Mouse (Mus musculus) ES-E14 (cell line): ENCODE measurements at regions not wholly inside any gene's neighbourhood (a gene's known extent, or its start where the extent isn't known, plus 50 kb on each side); places are given as distances from the start of the nearest gene placed in this dataset.

ENCODE experiments used
- DNase-seq: peaks from one replicate; pipeline ENCODE4 v3.0.0-alpha.2; 2013; ENCODE audit warnings: low read depth, low spot score
- H3K27ac ChIP-seq: 2 replicates; pipeline ENCODE4 v1.5.1; 2012; ENCODE audit warnings: low read depth, mild to moderate bottlenecking, low read length, moderate library complexity, mixed read lengths; ENCODE audit not compliant: poor library complexity, insufficient read depth, severe bottlenecking
- H3K36me3 ChIP-seq: 2 replicates; pipeline ENCODE4 v1.6.1; 2012; ENCODE audit warnings: mild to moderate bottlenecking, low read length, moderate library complexity, mixed read lengths; ENCODE audit not compliant: control insufficient read depth, poor library complexity, insufficient read depth, severe bottlenecking
- H3K4me1 ChIP-seq, 2 experiments: fragments of 150-350 bp in 1 of 2; sonication (generic) in 1 of 2; 2 replicates each; pipeline ENCODE4 v1.6.1; 2012; ENCODE audit warnings: low read length in 2 of 2, mild to moderate bottlenecking in 1 of 2, mixed read lengths in 1 of 2; ENCODE audit not compliant: control insufficient read depth in 2 of 2, insufficient read depth in 2 of 2, poor library complexity in 1 of 2
- H3K4me3 ChIP-seq, 2 experiments: fragments of 150-350 bp in 1 of 2; sonication (generic) in 1 of 2; 2 replicates each; pipeline ENCODE4 v1.5.1; 2012; ENCODE audit warnings: low read length in 2 of 2, low read depth in 1 of 2, mild to moderate bottlenecking in 1 of 2, mixed read lengths in 1 of 2; ENCODE audit not compliant: insufficient read depth in 1 of 2, poor library complexity in 1 of 2, severe bottlenecking in 1 of 2
- H3K9ac ChIP-seq: 2 replicates; pipeline ENCODE4 v1.6.1; 2012; ENCODE audit warnings: low read depth, mild to moderate bottlenecking, low read length, mixed read lengths; ENCODE audit not compliant: poor library complexity, insufficient read depth, severe bottlenecking
- H3K9me3 ChIP-seq: fragments of 150-350 bp; sonication (generic); 2 replicates; pipeline ENCODE4 v1.6.1; 2012; ENCODE audit warnings: low read depth, mild to moderate bottlenecking, low read length; ENCODE audit not compliant: control insufficient read depth, insufficient read depth
- CHD2 ChIP-seq: IDR thresholded peaks from 2 replicates; pipeline ENCODE4 v1.6.1; 2014; ENCODE audit warnings: mild to moderate bottlenecking, low read depth, low read length, inconsistent platforms
- HCFC1 ChIP-seq: IDR thresholded peaks from 2 replicates; pipeline ENCODE4 v1.6.1; 2012; ENCODE audit warnings: low read length, inconsistent platforms, borderline replicate concordance; ENCODE audit not compliant: insufficient read depth
- MAFK ChIP-seq: IDR thresholded peaks from 2 replicates; pipeline ENCODE4 v1.6.1; 2014; ENCODE audit warnings: mild to moderate bottlenecking, low read depth, low read length, inconsistent platforms; ENCODE audit not compliant: insufficient read depth
- ZC3H11A ChIP-seq: IDR thresholded peaks from 2 replicates; pipeline ENCODE4 v1.6.1; 2012; ENCODE audit warnings: low read depth, mild to moderate bottlenecking, inconsistent platforms, low read length, borderline replicate concordance
- ZNF384 ChIP-seq: IDR thresholded peaks from 2 replicates; pipeline ENCODE4 v1.6.1; 2012; ENCODE audit warnings: low read depth, low read length, inconsistent platforms
- in situ Hi-C, 2 experiments: fragments of 600-800 bp; cut with MboI; formaldehyde crosslinking; loops; one replicate each; pipeline ENCODE4 v1.15.1; 2025; ENCODE audit warnings: low sequenced_read_pairs in 2 of 2, inconsistent platforms in 1 of 2; ENCODE audit not compliant: unreplicated experiment in 2 of 2

DNA sequence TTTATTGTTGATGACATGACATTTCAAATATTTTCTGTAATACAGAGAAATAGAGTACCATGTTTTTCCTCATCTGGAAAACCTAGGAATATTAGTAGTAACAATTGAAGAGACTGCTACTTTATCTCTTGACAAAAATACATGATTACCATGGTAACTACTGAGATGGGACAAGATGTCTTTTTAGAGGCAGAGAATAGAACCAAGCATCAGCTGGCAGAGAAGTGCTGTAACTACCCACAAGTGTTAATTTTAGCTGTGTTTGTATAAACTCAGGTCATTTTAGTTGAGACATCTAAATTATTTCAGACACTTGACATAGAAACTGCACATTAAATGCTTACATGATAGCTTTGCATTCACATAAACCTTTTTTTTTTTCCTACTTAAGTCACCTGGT lies 166.1 kb upstream of the Cttnbp2 start:
- no peak for DNase-seq
- no peak overlapping the region for H3K9ac ChIP-seq
- no peaks in the 10 kb centered on the region for H3K4me1 ChIP-seq
- no peaks in the 10 kb centered on the region for H3K9me3 ChIP-seq
- no peak overlapping the region for H3K4me3 ChIP-seq
- TF ChIP-seq ZNF384 (no peak), CHD2 (no peak), MAFK (no peak), HCFC1 (no peak), ZC3H11A (no peak)
- no peak overlapping the region for H3K27ac ChIP-seq
- in situ Hi-C loops, result no loop called here
- H3K36me3 ChIP-seq, result no peaks in the 10 kb centered on the region

DNA sequence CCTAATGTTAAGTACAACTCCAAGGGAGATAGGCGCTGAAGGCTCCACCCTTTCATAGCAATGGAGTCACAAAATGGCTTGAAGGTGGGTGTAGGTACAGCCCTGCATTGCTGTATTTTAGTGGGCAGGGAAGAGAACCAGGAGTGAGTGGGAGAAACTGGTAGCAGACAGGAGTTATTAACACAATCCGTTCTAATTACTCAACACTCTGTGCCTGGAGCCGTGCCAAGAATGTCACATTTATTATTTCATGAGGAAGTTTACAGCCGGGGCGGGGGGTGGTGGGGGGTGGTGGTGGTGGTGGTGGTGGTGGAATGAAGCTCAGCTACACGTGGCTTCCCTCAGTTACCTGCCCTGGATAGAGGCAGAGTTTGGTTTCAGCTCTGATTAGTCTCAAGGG lies 166.3 kb upstream of the Lsm8 start:
- no peak for TF ChIP-seq ZC3H11A
- TF ChIP-seq HCFC1, result no peak
- no peak for TF ChIP-seq CHD2
- no peak for TF ChIP-seq ZNF384
- no peak for TF ChIP-seq MAFK
- in situ Hi-C loops, result no loop called here
- DNase-seq, result no peak
- H3K36me3 ChIP-seq, result no peaks in the 10 kb centered on the region
- H3K9ac ChIP-seq, result no peak overlapping the region
- no peaks in the 10 kb centered on the region for H3K4me1 ChIP-seq
- no peak overlapping the region for H3K4me3 ChIP-seq
- no peak overlapping the region for H3K27ac ChIP-seq
- H3K9me3 ChIP-seq, result no peaks in the 10 kb centered on the region

DNA sequence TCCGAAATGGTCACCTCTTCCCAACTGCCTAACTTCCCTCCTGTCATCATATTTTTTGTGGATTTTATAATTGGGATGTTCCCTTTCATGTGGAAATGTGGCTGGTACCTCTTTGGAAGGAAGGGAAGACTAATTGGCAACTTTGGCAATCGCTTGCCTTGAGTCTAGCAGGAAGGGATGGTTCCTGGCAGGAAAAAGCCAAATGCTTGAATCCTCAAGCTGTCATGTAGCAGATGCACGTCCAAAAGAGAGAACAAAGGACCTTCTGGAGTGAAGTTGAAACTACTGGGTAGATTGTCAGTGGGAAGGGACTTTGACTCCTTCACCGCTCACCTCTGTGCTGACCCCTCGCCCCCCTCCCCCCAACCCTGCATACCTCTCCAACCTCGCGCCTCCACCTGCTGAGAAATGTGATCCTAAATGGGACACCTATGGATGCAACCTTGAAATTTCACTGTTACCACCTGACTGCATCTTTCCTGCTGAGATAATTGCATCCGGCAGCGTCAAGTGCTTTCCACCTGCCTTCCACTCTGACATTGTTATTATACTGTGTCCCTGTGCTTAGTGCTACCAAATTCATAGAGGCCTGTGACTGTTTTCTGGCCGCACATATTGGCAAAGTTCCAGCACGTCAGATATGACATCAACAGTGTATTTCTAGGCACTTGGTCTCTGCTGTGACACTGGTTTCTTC lies 159.6 kb upstream of the Lsm8 start:
- in situ Hi-C loops, result no loop called here
- H3K9me3 ChIP-seq, result no peaks in the 10 kb centered on the region
- H3K9ac ChIP-seq, result no peak overlapping the region
- H3K36me3 ChIP-seq, result no peaks in the 10 kb centered on the region
- no peaks in the 10 kb centered on the region for H3K4me1 ChIP-seq
- DNase-seq, result no peak
- TF ChIP-seq ZC3H11A, result no peak
- no peak overlapping the region for H3K4me3 ChIP-seq
- H3K27ac ChIP-seq, result no peak overlapping the region

DNA sequence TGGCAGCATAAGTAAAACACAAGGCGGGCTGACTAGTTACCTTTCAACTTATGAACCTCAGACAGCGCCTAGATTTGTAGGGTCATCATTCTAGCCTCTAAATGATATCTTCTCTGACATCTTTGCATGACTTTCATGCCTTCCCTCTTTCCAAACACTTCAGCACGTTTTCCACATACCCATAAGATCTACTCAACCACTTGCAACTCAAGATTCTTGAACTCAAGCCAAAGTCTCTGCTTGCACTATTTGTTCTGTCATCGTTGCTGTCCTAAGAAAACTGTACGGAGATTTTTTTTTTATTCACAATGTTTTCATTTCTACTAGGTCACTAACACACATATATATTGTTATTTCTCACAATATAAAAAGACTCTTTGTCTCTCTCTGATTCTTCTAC lies 150.8 kb upstream of the Lsm8 start:
- Histone ChIP-seq H3K4me1 (no peaks in the 10 kb centered on the region), H3K9ac (no peak overlapping the region), H3K36me3 (no peaks in the 10 kb centered on the region), H3K27ac (no peak overlapping the region), H3K9me3 (no peaks in the 10 kb centered on the region), H3K4me3 (no peak overlapping the region)
- TF ChIP-seq ZC3H11A, result no peak
- no peak for TF ChIP-seq MAFK
- no peak for TF ChIP-seq HCFC1
- no peak for TF ChIP-seq CHD2
- no peak for TF ChIP-seq ZNF384
- DNase-seq, result no peak
- in situ Hi-C loops, result no loop called here

DNA sequence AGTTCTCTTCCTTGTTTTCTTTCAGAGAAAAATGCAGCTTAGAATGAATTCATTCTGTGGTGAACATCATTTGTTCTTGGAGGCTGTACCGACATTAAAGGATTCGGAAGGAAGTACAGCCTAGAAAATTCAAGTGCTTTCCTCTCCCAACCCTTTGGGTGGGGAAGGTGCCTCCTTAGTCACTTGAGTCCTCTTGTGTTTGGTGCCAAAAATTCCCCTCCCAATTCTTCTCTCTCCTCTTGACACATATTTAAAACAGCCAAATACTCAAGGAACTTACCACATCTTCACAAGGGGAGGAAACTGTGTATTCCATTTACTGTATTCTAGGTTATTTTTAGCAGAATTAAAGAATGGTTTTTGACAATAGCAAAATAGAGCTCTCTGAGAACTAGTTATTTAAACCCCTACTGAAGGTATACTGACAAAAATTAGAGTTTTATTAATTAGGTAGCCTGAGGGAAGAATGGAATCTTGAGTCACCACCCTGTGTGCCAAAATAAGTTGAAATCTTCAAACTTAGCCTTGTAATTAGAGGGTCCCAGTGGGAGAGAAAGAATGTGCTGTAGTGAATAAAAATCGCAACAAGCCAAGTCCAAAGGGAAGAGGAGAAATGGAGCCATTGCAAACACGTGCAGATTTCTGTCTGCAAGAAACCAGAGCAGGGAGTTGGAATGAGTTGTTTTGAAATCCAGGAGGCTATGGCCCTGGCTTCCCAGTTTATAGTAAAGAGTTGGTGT lies 149.2 kb upstream of the Lsm8 start:
- no peaks in the 10 kb centered on the region for H3K4me1 ChIP-seq
- no peaks in the 10 kb centered on the region for H3K9me3 ChIP-seq
- TF ChIP-seq ZNF384, result no peak
- TF ChIP-seq MAFK, result no peak
- TF ChIP-seq CHD2, result no peak
- no peak for TF ChIP-seq ZC3H11A
- H3K9ac ChIP-seq, result no peak overlapping the region
- DNase-seq, result no peak
- in situ Hi-C loops, result no loop called here
- no peaks in the 10 kb centered on the region for H3K36me3 ChIP-seq
- no peak overlapping the region for H3K4me3 ChIP-seq
- H3K27ac ChIP-seq, result no peak overlapping the region
